Mouse (Mus musculus) heart, adult 9 months (tissue): ENCODE results near the gene Golga4.
A peak's percentile ranks its signal among the peaks of the same experiment; 100 is the strongest.

ENCODE experiments used
- DNase-seq, 2 experiments: peaks; one replicate each; pipeline ENCODE4 v3.0.0; 2022; ENCODE audit warnings: low spot score in 2 of 2

The Golga4 gene

GRCm38 (mm10) chr9:118488896-118489578, 17.0 kb upstream of the Golga4 start:
- DNase-seq = no peak

- DNase-seq = peak; percentile 37 to 56
Measured at GRCm38 (mm10) chr9:118489579-118490019, 16.5 kb upstream of the Golga4 start.

GRCm38 (mm10) chr9:118491195-118491594, 14.9 kb upstream of the Golga4 start:
- DNase-seq = no peak

- DNase-seq = no peak
Measured at GRCm38 (mm10) chr9:118492932-118493698, 13.0 kb upstream of the Golga4 start.

GRCm38 (mm10) chr9:118494106-118494505, 12.0 kb upstream of the Golga4 start:
- DNase-seq = no peak

- no peak for DNase-seq
Measured at GRCm38 (mm10) chr9:118495933-118496332, 10.1 kb upstream of the Golga4 start.

GRCm38 (mm10) chr9:118496952-118497351, 9.1 kb upstream of the Golga4 start:
- DNase-seq = no peak

- DNase-seq = no peak
Measured at GRCm38 (mm10) chr9:118498061-118498460, 8.0 kb upstream of the Golga4 start.

GRCm38 (mm10) chr9:118500963-118501362, 5.1 kb upstream of the Golga4 start:
- DNase-seq = no peak

GRCm38 (mm10) chr9:118504656-118505055, 1.4 kb upstream of the Golga4 start:
- no peak for DNase-seq

- DNase-seq = peak; percentile 44 to 49
Measured at GRCm38 (mm10) chr9:118506404-118507231, 551 bp downstream of the Golga4 start.

- no peak for DNase-seq
Measured at GRCm38 (mm10) chr9:118507552-118507951, 1.5 kb downstream of the Golga4 start.

- DNase-seq = no peak
Measured at GRCm38 (mm10) chr9:118508601-118509000, 2.5 kb downstream of the Golga4 start.

GRCm38 (mm10) chr9:118510941-118511690, 5.0 kb downstream of the Golga4 start:
- no peak for DNase-seq

- DNase-seq = peak; percentile 38 to 62
Measured at GRCm38 (mm10) chr9:118512681-118513233, 6.7 kb downstream of the Golga4 start.

- DNase-seq = no peak
Measured at GRCm38 (mm10) chr9:118515476-118515875, 9.4 kb downstream of the Golga4 start.

- DNase-seq = no peak
Measured at GRCm38 (mm10) chr9:118516162-118516561, 10.1 kb downstream of the Golga4 start.

- DNase-seq = no peak
Measured at GRCm38 (mm10) chr9:118517619-118518018, 11.6 kb downstream of the Golga4 start.

- no peak for DNase-seq
Measured at GRCm38 (mm10) chr9:118519101-118519500, 13.0 kb downstream of the Golga4 start.

GRCm38 (mm10) chr9:118520011-118520410, 13.9 kb downstream of the Golga4 start:
- DNase-seq = peak; percentile 21 to 38

- no peak for DNase-seq
Measured at GRCm38 (mm10) chr9:118520858-118521257, 14.8 kb downstream of the Golga4 start.
